Mouse (Mus musculus) forebrain, embryonic 10.5 days (tissue): ENCODE measurements around the gene Tnfsf12. TPM values are rescaled to one million over a fixed set of nuclear protein-coding genes. Genes with fewer than 3 reads are reported as not detected.
A peak's percentile ranks its signal among the peaks of the same experiment; 100 is the strongest.

Experiments
- DNase-seq: peaks from one replicate; pipeline ENCODE4 v3.0.0-alpha.2; 2017; ENCODE audit warnings: low spot score; ENCODE audit errors: extremely low spot score
- H3K27ac ChIP-seq: fragments of 300-500 bp; sonication (generic); 2 replicates; pipeline ENCODE4 v1.5.1; 2016; ENCODE audit warnings: mild to moderate bottlenecking
- H3K27me3 ChIP-seq: fragments of 300-500 bp; sonication (generic); 2 replicates; pipeline ENCODE4 v1.6.1; 2016; ENCODE audit warnings: mild to moderate bottlenecking; ENCODE audit not compliant: poor library complexity, severe bottlenecking
- H3K36me3 ChIP-seq: fragments of 300-500 bp; sonication (generic); replicated peaks from 2 replicates; pipeline ENCODE4 v1.6.1; 2016; ENCODE audit warnings: mild to moderate bottlenecking, moderate library complexity
- H3K4me1 ChIP-seq: fragments of 300-500 bp; sonication (generic); 2 replicates; pipeline ENCODE4 v1.6.1; 2016
- H3K4me3 ChIP-seq: fragments of 300-500 bp; sonication (generic); 2 replicates; pipeline ENCODE4 v1.5.1; 2016; ENCODE audit warnings: mild to moderate bottlenecking, moderate library complexity
- H3K9me3 ChIP-seq: fragments of 300-500 bp; sonication (generic); 2 replicates; pipeline ENCODE4 v1.6.1; 2016; ENCODE audit warnings: mild to moderate bottlenecking, moderate library complexity
- WGBS: fragments of 180-500 bp; shearing (Covaris S2); methylation state at CpG from one replicate; pipeline ENCODE4 v1.1.7; 2016; 5-methylcytosine and 5-hydroxymethylcytosine counted together
- polyA plus RNA-seq: library from polyadenylated mRNA; unstranded; fragments of >200 nt; fragmentation: Nextera tagmentation; extraction: Ambion mirVana; gene quantifications from 2 replicates; pipeline ENCODE4 v1.2.1, GENCODE M21; 2016

Gene Tnfsf12
- polyA plus RNA-seq, 1 experiment from 2014 or later: 1.6 TPM

- H3K27me3 ChIP-seq: 0 out of 2 replicates have a peak, but pooled peaks cover 13% of the 10 kb centered on the region
- peaks cover 14% of the 10 kb centered on the region for H3K36me3 ChIP-seq
- peaks cover 61% of the 10 kb centered on the region for H3K4me1 ChIP-seq
- H3K4me3 ChIP-seq: no peak overlapping the region
- H3K9me3 ChIP-seq: no peaks in the 10 kb centered on the region
- DNase-seq: no peak
- H3K27ac ChIP-seq: 0 out of 2 replicates have a peak overlapping the region, but pooled peaks have one; percentile 91
- WGBS: 87% methylated on average over 12 of the region's 12 CpGs
These were observed 11.4 kb downstream of the Tnfsf12 start for GRCm38 (mm10) chr11:69684128-69684745.

- Histone ChIP-seq H3K9me3 (no peaks in the 10 kb centered on the region), H3K4me1 (peaks cover 61% of the 10 kb centered on the region), H3K27me3 (0 out of 2 replicates have a peak, but pooled peaks cover 13% of the 10 kb centered on the region), H3K4me3 (no peak overlapping the region), H3K36me3 (peaks cover 21% of the 10 kb centered on the region), H3K27ac (peak overlapping the region; percentile 91)
- no peak for DNase-seq
- WGBS: 84% methylated on average over 7 of the region's 7 CpGs
These were observed 12.1 kb downstream of the Tnfsf12 start for GRCm38 (mm10) chr11:69683576-69683975.

GRCm38 (mm10) chr11:69682840-69683533 is 12.7 kb downstream of the Tnfsf12 start:
- no peaks in the 10 kb centered on the region for H3K9me3 ChIP-seq
- peak overlapping the region; percentile 91 for H3K27ac ChIP-seq
- H3K27me3 ChIP-seq: 0 out of 2 replicates have a peak, but pooled peaks cover 13% of the 10 kb centered on the region
- whole genome bisulfite sequencing: 30% methylated on average over 12 of the region's 12 CpGs
- DNase-seq: peak; percentile 88
- H3K4me1 ChIP-seq: peaks cover 61% of the 10 kb centered on the region
- peaks cover 26% of the 10 kb centered on the region for H3K36me3 ChIP-seq
- H3K4me3 ChIP-seq: peak overlapping the region; percentile 70

- WGBS: 33% methylated on average over 24 of the region's 24 CpGs
- H3K4me3 ChIP-seq: peak overlapping the region; percentile 70
- 0 out of 2 replicates have a peak, but pooled peaks cover 13% of the 10 kb centered on the region for H3K27me3 ChIP-seq
- no peaks in the 10 kb centered on the region for H3K9me3 ChIP-seq
- peaks cover 33% of the 10 kb centered on the region for H3K36me3 ChIP-seq
- peaks cover 61% of the 10 kb centered on the region for H3K4me1 ChIP-seq
- peak overlapping the region; percentile 91 for H3K27ac ChIP-seq
- no peak for DNase-seq
These were observed 13.3 kb downstream of the Tnfsf12 start for GRCm38 (mm10) chr11:69682209-69682839.

GRCm38 (mm10) chr11:69681314-69682208 is 14.1 kb downstream of the Tnfsf12 start, which contains the start of gene Senp3:
Senp3 (minus strand) TSS chr11:69682084.
- H3K4me1 ChIP-seq: peaks cover 55% of the 10 kb centered on the region
- peak; percentile 98 for DNase-seq
- H3K27ac ChIP-seq: peak within 1 kb of the TSS; percentile 91
- 0 out of 2 replicates have a peak, but pooled peaks cover 13% of the 10 kb centered on the region for H3K27me3 ChIP-seq
- peaks cover 41% of the 10 kb centered on the region for H3K36me3 ChIP-seq
- H3K9me3 ChIP-seq: no peaks in the 10 kb centered on the region
- under 1% methylated on average over 80 of the region's 80 CpGs for WGBS
- H3K4me3 ChIP-seq: peak within 1 kb of the TSS; percentile 70

GRCm38 (mm10) chr11:69680136-69680855 is 15.4 kb downstream of the Tnfsf12 start:
- Histone ChIP-seq H3K4me3 (peak overlapping the region; percentile 70), H3K36me3 (peaks cover 53% of the 10 kb centered on the region), H3K9me3 (no peaks in the 10 kb centered on the region), H3K27me3 (0 out of 2 replicates have a peak, but pooled peaks cover 6% of the 10 kb centered on the region), H3K4me1 (peaks cover 44% of the 10 kb centered on the region), H3K27ac (0 out of 2 replicates have a peak overlapping the region, but pooled peaks have one; percentile 16)
- DNase-seq: no peak
- WGBS: 95% methylated on average over 30 of the region's 30 CpGs

- no peak overlapping the region for H3K27ac ChIP-seq
These were observed 16.5 kb downstream of the Tnfsf12 start for GRCm38 (mm10) chr11:69679144-69679543.

GRCm38 (mm10) chr11:69672211-69672706 is 23.4 kb downstream of the Tnfsf12 start, which contains the start of gene Eif4a1:
Eif4a1 (minus strand) TSS chr11:69672423.
- under 1% methylated on average over 36 of the region's 36 CpGs for WGBS
- H3K4me1 ChIP-seq: peaks cover 40% of the 10 kb centered on the region
- peaks cover 91% of the 10 kb centered on the region for H3K36me3 ChIP-seq
- peak; percentile 100 for DNase-seq
- no peaks in the 10 kb centered on the region for H3K27me3 ChIP-seq
- H3K27ac ChIP-seq: peak within 1 kb of the TSS; percentile 99
- H3K4me3 ChIP-seq: peak within 1 kb of the TSS; percentile 100
- H3K9me3 ChIP-seq: no peaks in the 10 kb centered on the region

More at GRCm38 (mm10) chr11:69679144-69679543, 16.5 kb downstream of the Tnfsf12 start:
- WGBS: 100% methylated on average over 2 of the region's 2 CpGs
- H3K36me3 ChIP-seq: peaks cover 65% of the 10 kb centered on the region
- no peaks in the 10 kb centered on the region for H3K9me3 ChIP-seq
- peaks cover 39% of the 10 kb centered on the region for H3K4me1 ChIP-seq
- H3K27me3 ChIP-seq: no peaks in the 10 kb centered on the region
- peak overlapping the region; percentile 10; the same call in 1 of the 2 replicates for H3K4me3 ChIP-seq
- DNase-seq: no peak

- peak; percentile 42 for DNase-seq
- H3K9me3 ChIP-seq: no peaks in the 10 kb centered on the region
- WGBS: under 1% methylated on average over 43 of the region's 43 CpGs
- H3K4me1 ChIP-seq: peaks cover 40% of the 10 kb centered on the region
- no peaks in the 10 kb centered on the region for H3K27me3 ChIP-seq
- H3K4me3 ChIP-seq: peak overlapping the region; percentile 100
- peaks cover 90% of the 10 kb centered on the region for H3K36me3 ChIP-seq
- H3K27ac ChIP-seq: peak overlapping the region; percentile 99
These were observed 23.9 kb downstream of the Tnfsf12 start for GRCm38 (mm10) chr11:69671726-69672124.

GRCm38 (mm10) chr11:69670786-69671725 is 24.6 kb downstream of the Tnfsf12 start:
- Histone ChIP-seq H3K4me1 (peaks cover 40% of the 10 kb centered on the region), H3K36me3 (peaks cover 90% of the 10 kb centered on the region), H3K9me3 (no peaks in the 10 kb centered on the region), H3K27me3 (no peaks in the 10 kb centered on the region), H3K4me3 (peak overlapping the region; percentile 100), H3K27ac (peak overlapping the region; percentile 99)
- peak; percentile 95 for DNase-seq
- WGBS: under 1% methylated on average over 61 of the region's 61 CpGs
